Mouse (Mus musculus): ENCODE data around the gene Mtor.

DNA sequence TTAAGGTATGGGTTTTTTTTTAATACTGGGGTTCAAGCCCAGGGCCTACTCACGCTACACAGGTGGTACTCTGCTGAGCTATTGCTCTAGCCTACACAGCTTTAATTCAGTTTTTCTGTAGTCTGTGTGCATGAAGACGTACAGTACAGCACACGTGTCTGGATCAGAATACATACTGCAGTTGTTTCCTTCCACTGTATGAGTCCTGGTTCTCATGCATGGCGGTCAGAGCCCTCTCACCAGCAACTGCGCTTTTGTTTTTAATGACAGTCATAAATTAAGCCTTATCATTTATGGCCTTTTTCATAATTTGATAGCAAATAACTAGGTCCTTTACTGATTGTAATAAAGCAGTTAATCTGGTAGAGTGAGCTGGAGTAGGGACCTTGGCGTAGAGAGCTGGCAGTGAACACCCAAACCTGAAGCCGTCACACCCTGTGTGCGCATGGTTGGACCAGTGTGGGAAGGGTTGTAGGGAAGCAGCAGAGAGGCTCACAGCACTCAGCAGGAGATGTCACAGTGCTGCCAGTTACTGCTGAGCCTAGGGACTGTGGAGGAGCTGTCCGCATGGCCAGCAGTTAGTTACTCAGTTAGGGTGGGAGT lies 122.4 kb downstream of the Mtor start:
- TF ChIP-seq POLR2A (IDR thresholded peaks at IDR 0.05; ENCODE audit: insufficient read depth, low read depth, low read length) (no peak), CTCF (IDR thresholded peaks at IDR 0.05; ENCODE audit: insufficient read depth, low read depth, low read length) (no peak)

All from olfactory bulb, adult 2 months (tissue).